Mouse (Mus musculus): Measurements from ENCODE around the gene Mars2. TPM values are rescaled to one million over a fixed set of nuclear protein-coding genes. Genes with fewer than 3 reads are reported as not detected.

The Mars2 gene
- total RNA-seq (2021): 1 to 10 TPM; 6.2 to 7.3 TPM
- long read RNA-seq, experiment 1, full-length matches to known transcripts: 10 of 10 reads
- long read RNA-seq, experiment 1, partial matches to known transcripts: 0 of 10 reads
- long read RNA-seq, experiment 1, other reads (novel, unspliced or antisense): 0 of 10 reads
- long read RNA-seq, experiment 2, full-length matches to known transcripts: 20 of 20 reads
- long read RNA-seq, experiment 2, partial matches to known transcripts: 0 of 20 reads
- long read RNA-seq, experiment 2, other reads (novel, unspliced or antisense): 0 of 20 reads

- DNase-seq (ENCODE audit: low spot score in 2 of 2): peak; percentile 91 to 94
Measured at GRCm38 (mm10) chr1:55236890-55237642, at the start of gene Mars2. Mars2 (plus strand) TSS chr1:55237177.

- DNase-seq (ENCODE audit: low spot score in 2 of 2): no peak
Measured at GRCm38 (mm10) chr1:55192015-55192414, 45.0 kb upstream of the Mars2 start.

- DNase-seq (ENCODE audit: low spot score in 2 of 2): peak in 1 of 2 experiments; percentile 64
Measured at GRCm38 (mm10) chr1:55192824-55193223, 44.2 kb upstream of the Mars2 start.

- peak in 1 of 2 experiments; percentile 44 for DNase-seq (ENCODE audit: low spot score in 2 of 2)
Measured at GRCm38 (mm10) chr1:55193316-55193715, 43.7 kb upstream of the Mars2 start.

GRCm38 (mm10) chr1:55194064-55194915 is 42.7 kb upstream of the Mars2 start:
- no peak for DNase-seq (ENCODE audit: low spot score in 2 of 2)

GRCm38 (mm10) chr1:55195021-55195420 is 42.0 kb upstream of the Mars2 start:
- DNase-seq (ENCODE audit: low spot score in 2 of 2): no peak

- DNase-seq (ENCODE audit: low spot score in 2 of 2): no peak
Measured at GRCm38 (mm10) chr1:55196327-55197003, 40.5 kb upstream of the Mars2 start.

- DNase-seq (ENCODE audit: low spot score in 2 of 2): no peak
Measured at GRCm38 (mm10) chr1:55198719-55199118, 38.3 kb upstream of the Mars2 start.

GRCm38 (mm10) chr1:55201850-55202752 is 34.9 kb upstream of the Mars2 start:
- no peak for DNase-seq (ENCODE audit: low spot score in 2 of 2)

GRCm38 (mm10) chr1:55205808-55206327 is 31.1 kb upstream of the Mars2 start:
- no peak for DNase-seq (ENCODE audit: low spot score in 2 of 2)

GRCm38 (mm10) chr1:55207561-55207960 is 29.4 kb upstream of the Mars2 start:
- no peak for DNase-seq (ENCODE audit: low spot score in 2 of 2)

GRCm38 (mm10) chr1:55208500-55209140 is 28.4 kb upstream of the Mars2 start:
- no peak for DNase-seq (ENCODE audit: low spot score in 2 of 2)

GRCm38 (mm10) chr1:55210202-55210965 is 26.6 kb upstream of the Mars2 start:
- DNase-seq (ENCODE audit: low spot score in 2 of 2): no peak

- no peak for DNase-seq (ENCODE audit: low spot score in 2 of 2)
Measured at GRCm38 (mm10) chr1:55211081-55211480, 25.9 kb upstream of the Mars2 start.

GRCm38 (mm10) chr1:55212771-55213170 is 24.2 kb upstream of the Mars2 start:
- DNase-seq (ENCODE audit: low spot score in 2 of 2): no peak

GRCm38 (mm10) chr1:55213475-55213874 is 23.5 kb upstream of the Mars2 start:
- no peak for DNase-seq (ENCODE audit: low spot score in 2 of 2)

GRCm38 (mm10) chr1:55213936-55214335 is 23.0 kb upstream of the Mars2 start:
- DNase-seq (ENCODE audit: low spot score in 2 of 2): no peak

- DNase-seq (ENCODE audit: low spot score in 2 of 2): no peak
Measured at GRCm38 (mm10) chr1:55215185-55215813, 21.7 kb upstream of the Mars2 start.
